Mouse (Mus musculus) urinary bladder, postnatal 0 days (tissue): ENCODE data around the gene Pramel1. TPM values are rescaled to one million over a fixed set of nuclear protein-coding genes. Genes with fewer than 3 reads are reported as not detected.

ENCODE experiments used
- polyA plus RNA-seq: library from polyadenylated mRNA; unstranded; fragments of >200 nt; fragmentation: Nextera tagmentation; extraction: Ambion mirVana; gene quantifications from 2 replicates; pipeline ENCODE4 v1.2.1, GENCODE M21; 2015

The Pramel1 gene
- polyA plus RNA-seq: not detected in 2 replicates

GRCm38 (mm10) chr4:143394181-143394580 lies at the start of gene Pramel1:
Gene Pramel1 (plus strand): TSS chr4:143394428.

GRCm38 (mm10) chr4:143349484-143349906 lies 44.7 kb upstream of the Pramel1 start, which contains the start of gene Lrrc38:
Gene Lrrc38 (plus strand): TSS chr4:143349757.

GRCm38 (mm10) chr4:143412219-143413092 lies 18.2 kb downstream of the Pramel1 start, which contains the start of gene Pramef8:
Gene Pramef8 (plus strand): TSS chr4:143412426.

Other genes with a start within 250 kb of the Pramel1 start
- 5.2 and 6.7 TPM in 2 replicates for gene Prdm2, start 181.4 kb upstream of the Pramel1 start, polyA plus RNA-seq
- 153 and 177 TPM in 2 replicates for gene Pdpn, start 94.9 kb upstream of the Pramel1 start, polyA plus RNA-seq
- gene Lrrc38, start 44.7 kb upstream of the Pramel1 start, polyA plus RNA-seq: 0.06 TPM in 1 of 2 replicates, not detected in the other
- 6.9 and 9.2 TPM in 2 replicates for gene Pramef8, start 18.0 kb downstream of the Pramel1 start, polyA plus RNA-seq
- gene Oog4, start 55.9 kb downstream of the Pramel1 start, polyA plus RNA-seq: not detected in 2 replicates
- not detected in 2 replicates for gene Gm13043, start 116.9 kb downstream of the Pramel1 start, polyA plus RNA-seq
- gene Gm13040, start 141.5 kb downstream of the Pramel1 start, polyA plus RNA-seq: not detected in 2 replicates
- gene BC080695, start 157.3 kb downstream of the Pramel1 start, polyA plus RNA-seq: not detected in 2 replicates
- not detected in 2 replicates for gene Gm13057, start 157.3 kb downstream of the Pramel1 start, polyA plus RNA-seq
- not detected in 2 replicates for gene Gm13083, start 220.6 kb downstream of the Pramel1 start, polyA plus RNA-seq